Mouse (Mus musculus): Measurements from ENCODE around the gene Ccdc81.
A peak's percentile ranks its signal among the peaks of the same experiment; 100 is the strongest.

Ccdc81 gene

GRCm38 (mm10) chr7:89903442-89904343, at the start of gene Ccdc81:
Gene Ccdc81, minus strand, starts transcription at chr7:89903629.
- DNase-seq (ENCODE audit: low read depth, low spot score), result no peak

DNA sequence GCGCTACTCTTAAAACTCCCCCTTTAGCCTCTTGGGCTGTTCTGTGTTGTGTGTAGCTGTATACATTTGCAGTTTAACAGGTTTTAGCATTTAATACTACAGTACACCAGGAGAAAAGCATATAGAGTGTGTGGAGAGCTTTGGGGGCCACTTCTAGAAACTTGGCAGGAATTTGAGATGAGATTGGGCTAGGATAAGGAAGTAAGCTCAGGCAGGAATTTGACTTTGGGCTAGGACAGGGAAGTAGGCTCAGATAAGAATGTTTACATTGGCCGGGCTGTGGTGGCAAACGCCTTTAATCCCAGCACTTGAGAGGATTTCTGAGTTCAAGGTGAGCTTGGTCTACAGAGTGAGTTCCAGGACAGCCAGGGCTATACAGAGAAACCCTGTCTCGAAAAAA, 46.0 kb upstream of the Ccdc81 start:
- no peak for DNase-seq (ENCODE audit: low read depth, low spot score)

- no peak for DNase-seq (ENCODE audit: low read depth, low spot score)
Observed at GRCm38 (mm10) chr7:89948026-89948425, 44.6 kb upstream of the Ccdc81 start.

DNA sequence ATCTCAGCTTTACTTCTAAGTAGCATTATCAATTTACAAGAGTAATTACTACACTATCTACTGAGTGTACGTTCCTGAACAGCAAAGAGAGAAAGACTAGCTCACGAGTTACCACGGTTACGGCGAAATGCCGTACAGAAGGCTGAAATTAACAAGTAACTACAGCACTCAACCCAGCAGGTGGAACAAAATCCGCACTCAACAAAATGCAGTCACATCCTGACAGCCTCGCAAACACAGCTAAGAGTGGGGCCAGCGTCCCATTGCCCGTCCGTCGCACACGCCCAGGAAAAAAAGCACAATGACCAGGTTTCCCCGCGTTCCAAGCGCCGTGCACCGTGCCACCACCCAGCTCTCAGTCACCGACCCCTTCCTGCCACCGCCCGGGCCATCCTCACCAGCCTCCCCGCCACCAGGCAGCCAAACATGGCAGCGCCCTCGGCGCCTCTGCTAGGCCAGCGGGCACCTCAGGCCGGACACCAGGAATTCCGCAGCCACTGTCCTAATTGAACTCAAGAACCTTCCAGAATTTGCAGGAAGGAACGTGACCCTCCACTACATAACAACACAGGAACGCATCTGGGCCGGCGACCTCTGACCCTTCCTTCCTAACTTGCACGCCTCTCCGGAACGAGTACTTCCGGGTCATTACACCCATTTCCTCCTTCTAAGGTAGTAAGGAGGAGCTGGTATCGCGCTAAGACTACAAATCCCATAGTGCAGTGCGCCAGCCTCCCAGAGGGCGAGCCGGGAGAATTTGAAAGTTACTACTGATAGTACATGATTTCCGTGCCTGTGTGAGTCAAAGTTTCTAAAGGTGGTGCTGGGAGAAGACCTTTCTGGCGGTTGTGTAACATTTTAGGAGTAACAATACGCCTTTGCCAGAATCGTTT, 37.4 kb upstream of the Ccdc81 start, which contains the start of gene Hikeshi:
TSS of gene Hikeshi (minus strand) at position 634 of the 893 bp plus-strand sequence.
- peak; percentile 98 for DNase-seq (ENCODE audit: low read depth, low spot score)

GRCm38 (mm10) chr7:89939497-89940353, 36.3 kb upstream of the Ccdc81 start:
- DNase-seq (ENCODE audit: low read depth, low spot score), result no peak

DNA sequence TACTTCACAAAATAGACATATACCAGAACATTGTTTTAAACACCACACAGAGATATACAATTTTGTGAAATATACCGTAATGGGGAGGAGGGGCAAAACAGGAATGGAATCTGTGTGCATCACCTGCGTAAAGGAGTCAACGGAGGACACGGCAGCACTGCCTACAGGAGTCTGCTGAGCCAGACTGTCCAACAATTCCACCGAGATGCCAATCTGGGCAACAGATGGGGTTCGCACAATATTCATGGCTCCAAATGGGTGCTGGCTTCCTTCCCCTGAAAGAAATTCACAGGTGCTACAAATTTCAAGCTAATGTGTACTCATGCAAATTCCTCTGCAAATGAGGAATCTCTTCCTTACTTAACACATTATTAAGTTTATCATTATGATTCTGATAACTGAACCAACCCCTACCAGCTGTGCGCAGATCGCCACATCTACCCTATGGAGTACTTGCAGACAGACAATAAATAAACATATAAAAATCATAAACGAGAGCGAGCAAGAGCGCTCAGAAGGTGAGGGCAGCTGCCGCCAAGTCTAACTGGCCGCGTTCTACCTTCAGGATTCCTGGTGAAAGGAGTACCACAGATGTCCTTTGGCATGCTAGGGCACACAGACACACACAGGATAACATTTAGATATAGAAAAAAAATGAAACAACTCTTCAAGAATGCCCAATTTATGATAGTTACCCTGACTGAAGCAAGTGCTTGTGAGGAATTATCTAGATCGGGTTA, 20.2 kb upstream of the Ccdc81 start:
- DNase-seq (ENCODE audit: low read depth, low spot score), result no peak

GRCm38 (mm10) chr7:89917776-89918175, 14.3 kb upstream of the Ccdc81 start:
- DNase-seq (ENCODE audit: low read depth, low spot score), result no peak

DNA sequence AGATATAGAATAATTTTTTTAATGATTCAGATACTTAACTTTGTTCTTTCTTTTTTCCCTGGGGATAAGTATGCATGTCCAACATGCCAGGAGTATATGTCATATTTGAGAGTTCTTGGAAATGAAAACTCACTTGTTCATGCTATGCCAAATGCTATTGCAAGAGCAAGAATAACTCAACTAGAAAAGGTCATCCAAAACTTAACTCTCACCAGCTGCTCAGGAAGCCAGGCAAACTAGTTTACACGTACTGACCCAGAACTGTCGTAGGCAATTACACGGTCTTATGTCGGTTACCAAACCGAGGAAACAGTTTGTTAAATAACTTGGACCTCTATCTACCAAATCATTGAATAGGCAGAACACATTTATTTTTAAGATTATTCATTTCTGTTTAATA, 13.3 kb upstream of the Ccdc81 start:
- DNase-seq (ENCODE audit: low read depth, low spot score), result no peak

DNA sequence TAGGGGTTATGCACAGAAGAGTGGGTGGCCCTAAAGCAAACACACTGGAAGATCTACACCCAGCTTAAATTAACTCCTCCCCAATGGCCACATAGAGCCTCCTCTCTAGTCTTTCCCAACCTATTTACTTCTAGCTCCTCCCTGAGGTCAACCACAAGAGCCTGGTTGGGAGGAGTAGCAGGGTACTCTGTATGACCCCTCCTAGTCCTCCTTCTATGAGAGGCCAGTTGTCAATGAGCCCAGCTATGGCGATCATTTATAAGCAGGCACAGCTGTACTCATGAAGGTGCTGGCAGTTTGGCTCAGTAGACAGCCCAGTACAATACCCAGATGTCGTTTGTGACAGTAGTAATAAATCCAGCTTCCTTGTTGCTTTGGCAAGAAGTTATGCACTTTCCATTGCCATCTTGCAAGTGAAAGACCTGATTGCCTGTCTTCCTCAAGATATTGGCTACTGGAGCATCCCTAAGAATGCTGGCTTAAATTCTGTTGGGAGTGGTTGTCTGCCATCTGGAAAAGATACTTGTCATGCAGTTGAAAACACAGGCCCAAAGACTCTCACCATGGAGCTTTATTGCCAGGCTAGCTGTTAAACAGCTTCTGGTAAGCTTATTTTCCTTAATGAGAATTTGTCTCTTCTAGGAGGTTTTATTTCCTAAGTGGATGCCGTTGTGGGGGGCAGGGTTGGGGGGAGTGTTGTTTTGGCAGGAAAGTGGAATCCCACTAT, 10.2 kb upstream of the Ccdc81 start:
- DNase-seq (ENCODE audit: low read depth, low spot score), result no peak

GRCm38 (mm10) chr7:89912356-89912755, 8.9 kb upstream of the Ccdc81 start:
- no peak for DNase-seq (ENCODE audit: low read depth, low spot score)

DNA sequence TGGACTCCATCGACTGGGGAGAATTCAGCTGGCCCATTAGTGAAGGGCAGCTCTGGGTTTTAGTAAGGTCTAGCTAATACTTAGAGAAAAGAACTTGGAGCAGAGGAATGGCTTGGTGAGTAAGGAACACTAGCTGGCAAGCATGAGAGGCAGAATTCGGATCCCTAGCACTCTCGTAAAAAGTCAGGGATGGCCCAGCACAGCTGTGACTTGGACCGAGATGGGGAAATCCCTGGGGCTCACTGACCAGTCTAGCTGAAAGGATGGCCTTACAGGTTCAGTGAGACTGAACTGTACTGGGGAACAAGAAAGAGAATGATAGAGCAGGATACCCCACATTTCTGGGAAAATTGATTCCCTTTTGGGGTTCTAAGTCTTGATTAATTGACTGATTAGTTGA, 6.3 kb upstream of the Ccdc81 start:
- no peak for DNase-seq (ENCODE audit: low read depth, low spot score)

- DNase-seq (ENCODE audit: low read depth, low spot score), result no peak
Observed at GRCm38 (mm10) chr7:89908899-89909621, 5.6 kb upstream of the Ccdc81 start.

- no peak for DNase-seq (ENCODE audit: low read depth, low spot score)
Observed at GRCm38 (mm10) chr7:89908421-89908820, 5.0 kb upstream of the Ccdc81 start.

DNA sequence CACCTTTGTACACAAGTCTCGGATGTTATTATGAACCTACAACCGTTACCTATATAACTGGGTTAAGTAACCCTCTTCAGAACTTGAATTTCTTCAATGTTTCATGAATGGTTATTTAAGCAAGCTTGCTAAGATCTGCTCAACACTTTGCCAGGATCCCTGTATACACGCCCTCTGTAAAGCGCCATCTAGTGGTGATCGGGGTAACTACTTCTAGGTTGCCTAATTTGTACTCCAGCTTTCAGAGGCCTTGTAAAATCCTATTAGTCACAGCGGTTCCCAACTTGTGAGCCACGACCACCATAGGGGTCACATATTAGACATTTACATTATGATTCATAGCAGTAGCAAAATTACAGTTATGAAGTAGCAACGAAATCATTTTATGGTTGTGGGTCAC, 4.5 kb upstream of the Ccdc81 start:
- peak; percentile 61 for DNase-seq (ENCODE audit: low read depth, low spot score)

DNA sequence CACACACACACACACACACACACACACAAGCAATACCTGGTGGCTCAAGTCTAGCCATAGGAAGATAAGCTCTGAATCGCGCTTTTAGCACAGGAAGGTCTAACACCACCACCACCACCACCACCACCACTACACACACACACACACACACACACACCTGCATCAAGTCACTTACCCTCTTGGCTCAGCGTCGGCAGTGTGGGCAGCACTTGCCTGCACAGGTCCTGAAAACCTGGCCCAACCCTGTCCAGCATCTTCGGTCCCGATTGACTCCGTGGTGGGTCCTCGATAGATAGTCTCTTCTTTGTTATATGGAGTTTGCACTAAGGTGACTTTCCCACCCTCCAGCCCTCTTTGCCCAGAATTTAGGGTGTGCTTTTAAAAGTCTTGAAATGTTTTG, 422 bp downstream of the Ccdc81 start:
- DNase-seq (ENCODE audit: low read depth, low spot score), result no peak

GRCm38 (mm10) chr7:89891856-89892255, 11.6 kb downstream of the Ccdc81 start:
- no peak for DNase-seq (ENCODE audit: low read depth, low spot score)

DNA sequence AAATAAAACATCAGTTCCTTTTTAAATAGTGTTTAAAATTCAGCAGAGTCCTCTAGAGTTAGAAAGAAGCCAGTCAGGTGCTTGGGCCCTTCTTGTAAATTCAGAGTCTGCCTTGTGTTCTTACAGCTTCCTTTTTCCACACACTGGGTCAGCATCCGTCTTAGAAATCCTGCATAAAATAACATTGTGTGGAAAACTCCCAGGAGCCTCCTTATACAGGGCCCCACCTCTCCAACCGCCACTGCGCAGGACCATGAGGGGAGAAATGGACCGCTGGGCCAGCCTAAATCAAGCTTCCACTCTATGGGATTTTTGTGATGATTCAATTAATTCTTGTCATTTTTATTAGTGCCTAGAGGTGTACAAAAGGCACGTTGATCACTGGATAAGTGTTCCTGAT, 12.0 kb downstream of the Ccdc81 start:
- DNase-seq (ENCODE audit: low read depth, low spot score), result no peak

DNA sequence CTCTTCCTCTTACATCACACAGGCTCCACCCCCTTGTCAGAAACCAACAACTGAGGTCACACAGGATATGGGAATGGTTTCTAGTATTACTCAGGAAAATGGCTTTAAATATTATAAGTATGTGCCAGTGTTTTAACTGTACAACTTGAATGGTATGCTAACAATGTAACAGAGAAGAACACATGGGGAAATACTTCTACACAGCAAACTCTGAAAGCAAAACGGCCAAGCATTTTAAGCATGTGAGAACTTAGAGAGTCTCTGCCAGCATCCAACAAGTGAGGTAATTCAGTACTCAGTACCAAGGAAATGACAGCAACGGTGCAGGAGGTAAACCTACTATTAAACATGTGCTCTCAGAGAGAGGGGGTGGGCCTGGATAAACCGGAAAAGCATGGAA, 18.9 kb downstream of the Ccdc81 start:
- DNase-seq (ENCODE audit: low read depth, low spot score), result no peak

DNA sequence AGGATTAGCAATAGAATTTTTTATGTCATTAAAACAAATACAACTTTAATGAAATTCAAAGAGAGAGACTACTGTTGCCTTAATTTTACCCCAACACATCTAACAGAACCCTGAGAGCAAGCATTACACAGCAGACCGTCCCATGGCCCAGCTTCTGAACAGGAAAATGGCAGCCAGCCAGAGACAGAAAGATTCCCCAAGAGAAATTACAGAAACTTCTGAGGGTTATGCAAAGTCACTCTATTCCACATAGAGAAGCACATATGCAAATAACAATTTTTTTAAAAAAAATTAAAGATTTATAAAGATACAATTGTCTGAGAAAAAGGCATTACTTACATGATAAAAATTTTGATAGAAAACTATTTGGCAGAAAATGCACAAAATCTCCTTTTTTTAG, 23.7 kb downstream of the Ccdc81 start:
- DNase-seq (ENCODE audit: low read depth, low spot score), result no peak

Measured in CD4-positive helper T cell, adult 2 months (primary cell).